ENCODE assay signal across 16 mouse cellular contexts in genomic region chr9:87556953-87557394, GRCm38 (mm10).
DNase-seq lines count a peak whose midpoint lies in the region; ATAC-seq and TF ChIP-seq lines count a peak whose summit lies in the region.
"Had no signal": no experiment of that assay in that cellular context is flagged by ENCODE, and none has a peak within 500 bp of the region (broad histone marks: within the 10 kb centered on the region; RNA-seq: fewer than 3 reads in every experiment).

No protein-coding gene starts in this region.

- H3K4me1 ChIP-seq in forebrain, embryonic 11.5 days (replicated peaks; ENCODE audit: control insufficient read depth, insufficient read depth, low read length): no peaks in the 10 kb centered on the region; the same call in 1 of the 2 replicates
- no peaks in the 10 kb centered on the region for H3K4me1 ChIP-seq in forebrain, postnatal 0 days (ENCODE audit: insufficient read depth)
- no peaks in the 10 kb centered on the region for H3K4me1 ChIP-seq in midbrain, embryonic 11.5 days (ENCODE audit: control insufficient read depth, insufficient read depth, low read length)
- H3K4me1 ChIP-seq in midbrain, postnatal 0 days (ENCODE audit: insufficient read depth, low read length): no peaks in the 10 kb centered on the region
- H3K4me1 ChIP-seq in embryonic facial prominence, embryonic 12.5 days: peaks cover 6% of the 10 kb centered on the region
- no peaks in the 10 kb centered on the region for H3K4me1 ChIP-seq in limb, embryonic 14.5 days (ENCODE audit: control insufficient read depth, insufficient read depth, low read length)

- no peak overlapping the region for H3K27ac ChIP-seq in forebrain, embryonic 11.5 days (ENCODE audit: low read depth, low read length)
- H3K27ac ChIP-seq in forebrain, postnatal 0 days (ENCODE audit: low read depth, low read length): no peak overlapping the region
- no peak overlapping the region for H3K27ac ChIP-seq in midbrain, embryonic 11.5 days (ENCODE audit: low read depth, low read length)
- no peak overlapping the region for H3K27ac ChIP-seq in midbrain, postnatal 0 days (ENCODE audit: low read depth, low read length)
- no peak overlapping the region for H3K27ac ChIP-seq in embryonic facial prominence, embryonic 12.5 days
- H3K27ac ChIP-seq in limb, embryonic 14.5 days (replicated peaks; ENCODE audit: low read depth, low read length): no peak overlapping the region
- H3K27ac ChIP-seq: hindbrain, postnatal 0 days; kidney, postnatal 0 days had no signal

- no peak overlapping the region for H3K4me3 ChIP-seq in forebrain, embryonic 11.5 days (ENCODE audit: low read depth, low read length)
- H3K4me3 ChIP-seq in forebrain, postnatal 0 days (ENCODE audit: low read depth, low read length): no peak overlapping the region
- H3K4me3 ChIP-seq in midbrain, embryonic 11.5 days (ENCODE audit: low read depth, low read length): no peak overlapping the region
- no peak overlapping the region for H3K4me3 ChIP-seq in midbrain, postnatal 0 days (ENCODE audit: low read depth, low read length)
- no peak overlapping the region for H3K4me3 ChIP-seq in embryonic facial prominence, embryonic 12.5 days
- no peak overlapping the region for H3K4me3 ChIP-seq in limb, embryonic 14.5 days (replicated peaks; ENCODE audit: low read length)

- H3K9ac ChIP-seq in forebrain, embryonic 11.5 days (ENCODE audit: low read length): no peak overlapping the region
- no peak overlapping the region for H3K9ac ChIP-seq in forebrain, postnatal 0 days
- H3K9ac ChIP-seq in midbrain, embryonic 11.5 days (ENCODE audit: low read length): no peak overlapping the region
- no peak overlapping the region for H3K9ac ChIP-seq in midbrain, postnatal 0 days (replicated peaks; ENCODE audit: low read length, poor library complexity, severe bottlenecking)
- no peak overlapping the region for H3K9ac ChIP-seq in embryonic facial prominence, embryonic 12.5 days
- H3K9ac ChIP-seq in limb, embryonic 14.5 days (ENCODE audit: low read depth, low read length, severe bottlenecking): no peak overlapping the region
- H3K9ac ChIP-seq: liver, postnatal 0 days had no signal

- no peak for TF ChIP-seq CTCF in forebrain, postnatal 0 days (IDR thresholded peaks at IDR 0.05; ENCODE audit: low read depth)
- TF ChIP-seq CTCF in midbrain, postnatal 0 days (IDR thresholded peaks at IDR 0.05): no peak

- H3K36me3 ChIP-seq in forebrain, embryonic 11.5 days (ENCODE audit: control insufficient read depth, insufficient read depth, low read length): no peaks in the 10 kb centered on the region
- H3K36me3 ChIP-seq in forebrain, postnatal 0 days (ENCODE audit: insufficient read depth): no peaks in the 10 kb centered on the region
- H3K36me3 ChIP-seq in midbrain, embryonic 11.5 days (ENCODE audit: control insufficient read depth, insufficient read depth, low read length): no peaks in the 10 kb centered on the region
- no peaks in the 10 kb centered on the region for H3K36me3 ChIP-seq in midbrain, postnatal 0 days (ENCODE audit: insufficient read depth, low read length)
- no peaks in the 10 kb centered on the region for H3K36me3 ChIP-seq in embryonic facial prominence, embryonic 12.5 days
- H3K36me3 ChIP-seq in limb, embryonic 14.5 days (ENCODE audit: control insufficient read depth, insufficient read depth, low read length): no peaks in the 10 kb centered on the region

- ATAC-seq in forebrain, embryonic 11.5 days (replicated peaks; ENCODE audit: low FRiP score): peak; percentile 65
- no peak for ATAC-seq in forebrain, postnatal 0 days
- ATAC-seq in midbrain, embryonic 11.5 days (ENCODE audit: low FRiP score): peak; percentile 64
- no peak for ATAC-seq in midbrain, postnatal 0 days (ENCODE audit: low FRiP score)
- no peak for ATAC-seq in embryonic facial prominence, embryonic 12.5 days (ENCODE audit: insufficient number of reproducible peaks, insufficient read depth, low FRiP score, low TSS enrichment)
- peak; percentile 77 for ATAC-seq in limb, embryonic 14.5 days (ENCODE audit: low FRiP score, low read depth)
- ATAC-seq: hindbrain, postnatal 0 days; liver, postnatal 0 days had no signal

- TF ChIP-seq POLR2A in limb, embryonic 14.5 days (IDR thresholded peaks at IDR 0.05; ENCODE audit: borderline replicate concordance, extremely low read depth, insufficient read depth, insufficient read length): no peak

- no peak overlapping the region for H3K4me2 ChIP-seq in forebrain, embryonic 11.5 days (ENCODE audit: low read depth, low read length, severe bottlenecking)
- no peak overlapping the region for H3K4me2 ChIP-seq in forebrain, postnatal 0 days (ENCODE audit: low read depth)
- H3K4me2 ChIP-seq in midbrain, embryonic 11.5 days: no peak overlapping the region
- H3K4me2 ChIP-seq in midbrain, postnatal 0 days (ENCODE audit: low read depth, low read length, poor library complexity, severe bottlenecking): no peak overlapping the region
- H3K4me2 ChIP-seq in embryonic facial prominence, embryonic 12.5 days (replicated peaks): peak overlapping the region; percentile 15; the same call in 1 of the 2 replicates
- no peak overlapping the region for H3K4me2 ChIP-seq in limb, embryonic 14.5 days (replicated peaks; ENCODE audit: low read depth, low read length, severe bottlenecking)

- no peaks in the 10 kb centered on the region for H3K27me3 ChIP-seq in forebrain, embryonic 11.5 days (ENCODE audit: control insufficient read depth, insufficient read depth, low read length)
- H3K27me3 ChIP-seq in forebrain, postnatal 0 days (ENCODE audit: insufficient read depth, low read length): no peaks in the 10 kb centered on the region
- H3K27me3 ChIP-seq in midbrain, embryonic 11.5 days (ENCODE audit: control insufficient read depth, insufficient read depth, low read length): no peaks in the 10 kb centered on the region
- no peaks in the 10 kb centered on the region for H3K27me3 ChIP-seq in midbrain, postnatal 0 days (ENCODE audit: insufficient read depth, low read length)
- no peaks in the 10 kb centered on the region for H3K27me3 ChIP-seq in embryonic facial prominence, embryonic 12.5 days
- no peaks in the 10 kb centered on the region for H3K27me3 ChIP-seq in limb, embryonic 14.5 days (ENCODE audit: control insufficient read depth, insufficient read depth, low read length)

- H3K9me3 ChIP-seq in forebrain, embryonic 11.5 days (ENCODE audit: control insufficient read depth, low read length): no peaks in the 10 kb centered on the region
- no peaks in the 10 kb centered on the region for H3K9me3 ChIP-seq in forebrain, postnatal 0 days (ENCODE audit: low read length)
- H3K9me3 ChIP-seq in midbrain, embryonic 11.5 days (ENCODE audit: control insufficient read depth, low read length): no peaks in the 10 kb centered on the region
- H3K9me3 ChIP-seq in midbrain, postnatal 0 days (ENCODE audit: low read length): no peaks in the 10 kb centered on the region
- no peaks in the 10 kb centered on the region for H3K9me3 ChIP-seq in embryonic facial prominence, embryonic 12.5 days
- no peaks in the 10 kb centered on the region for H3K9me3 ChIP-seq in limb, embryonic 14.5 days (ENCODE audit: control insufficient read depth, low read length)

- peak; percentile 56 for DNase-seq in forebrain, embryonic 11.5 days (ENCODE audit: low spot score)
- no peak for DNase-seq in forebrain, postnatal 0 days
- DNase-seq in midbrain, embryonic 11.5 days (ENCODE audit: low spot score, missing footprints): no peak
- no peak for DNase-seq in midbrain, postnatal 0 days (ENCODE audit: low spot score)
- peak; percentile 50 for DNase-seq in limb, embryonic 14.5 days (ENCODE audit: low spot score)
- DNase-seq in cerebellum, adult 8-10 months: no peak
- DNase-seq in frontal cortex, adult 2 months (ENCODE audit: extremely low spot score in 1 of 2, low spot score in 1 of 2): no peak
- DNase-seq: adrenal gland, adult 8-10 months; B cell, adult 2 months; gastrocnemius, postnatal 36 days; left cerebral cortex, postnatal 4 days; liver, postnatal 0 days; lung, postnatal 36 days had no signal

- WGBS in forebrain, embryonic 11.5 days: 17% methylated on average over 8 of the region's 8 CpGs
- 18% methylated on average over 8 of the region's 8 CpGs for WGBS in forebrain, postnatal 0 days
- WGBS in midbrain, embryonic 11.5 days: 28% methylated on average over 8 of the region's 8 CpGs
- WGBS in midbrain, postnatal 0 days: 35% methylated on average over 8 of the region's 8 CpGs
- 6% methylated on average over 8 of the region's 8 CpGs for WGBS in embryonic facial prominence, embryonic 12.5 days
- 10% methylated on average over 8 of the region's 8 CpGs for WGBS in limb, embryonic 14.5 days

Comparison
In these comparisons a context has a peak if more than half of its experiments do, and no peak if none do; other contexts are left out.
1. ATAC-seq: peak in forebrain, embryonic 11.5 days (single experiment), midbrain, embryonic 11.5 days (single experiment) and limb, embryonic 14.5 days (single experiment); none in forebrain, postnatal 0 days (single experiment), midbrain, postnatal 0 days (single experiment) and embryonic facial prominence, embryonic 12.5 days (single experiment).
2. DNase-seq: peak in forebrain, embryonic 11.5 days (single experiment) and limb, embryonic 14.5 days (single experiment); none in forebrain, postnatal 0 days (single experiment), midbrain, embryonic 11.5 days (single experiment), midbrain, postnatal 0 days (single experiment), cerebellum, adult 8-10 months (single experiment) and frontal cortex, adult 2 months (0 of 2).